Mouse (Mus musculus) heart, postnatal 0 days (tissue): ENCODE data around the gene Sycn.

Experiments used
- CTCF ChIP-seq: IDR thresholded peaks from 2 replicates; pipeline ENCODE4 v1.5.1; 2016; ENCODE audit warnings: antibody characterized with exemption, control low read depth, low read depth
- EP300 ChIP-seq: IDR thresholded peaks from 2 replicates; pipeline ENCODE4 v1.6.1; 2016; ENCODE audit warnings: antibody characterized with exemption, low read depth

GRCm38 (mm10) chr7:28545891-28546210 lies 5.2 kb downstream of the Sycn start:
- TF ChIP-seq CTCF (no peak), EP300 (no peak)
